Mouse (Mus musculus): ENCODE data around the gene Cbx7. TPM values are rescaled to one million over a fixed set of nuclear protein-coding genes. Genes with fewer than 3 reads are reported as not detected.

Cbx7 gene
- polyA plus RNA-seq (2012; rRNA removed): 27.0 and 44.0 TPM in 2 replicates

DNA sequence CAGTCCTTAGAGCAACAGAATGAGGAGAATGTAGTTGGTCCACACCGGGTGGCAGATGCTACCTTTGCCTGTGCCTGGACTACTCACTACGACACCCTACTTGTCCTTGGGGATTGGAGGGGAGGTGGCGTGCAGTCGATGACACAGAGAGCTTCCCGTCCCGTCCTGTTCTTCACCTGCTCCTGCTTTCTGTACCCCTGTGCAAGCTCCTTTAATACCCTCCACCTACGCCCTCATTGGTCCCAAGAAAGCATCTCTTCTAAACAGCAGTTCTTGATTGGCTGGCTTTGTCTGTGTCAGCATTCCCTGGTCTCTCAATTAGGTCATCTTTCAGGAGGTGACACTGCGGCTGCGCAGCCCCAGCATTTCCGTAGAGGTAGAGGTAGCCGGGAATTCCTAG lies at the start of gene Cbx7:
TSS of gene Cbx7 (minus strand) at position 180 of the 400 bp plus-strand sequence.

DNA sequence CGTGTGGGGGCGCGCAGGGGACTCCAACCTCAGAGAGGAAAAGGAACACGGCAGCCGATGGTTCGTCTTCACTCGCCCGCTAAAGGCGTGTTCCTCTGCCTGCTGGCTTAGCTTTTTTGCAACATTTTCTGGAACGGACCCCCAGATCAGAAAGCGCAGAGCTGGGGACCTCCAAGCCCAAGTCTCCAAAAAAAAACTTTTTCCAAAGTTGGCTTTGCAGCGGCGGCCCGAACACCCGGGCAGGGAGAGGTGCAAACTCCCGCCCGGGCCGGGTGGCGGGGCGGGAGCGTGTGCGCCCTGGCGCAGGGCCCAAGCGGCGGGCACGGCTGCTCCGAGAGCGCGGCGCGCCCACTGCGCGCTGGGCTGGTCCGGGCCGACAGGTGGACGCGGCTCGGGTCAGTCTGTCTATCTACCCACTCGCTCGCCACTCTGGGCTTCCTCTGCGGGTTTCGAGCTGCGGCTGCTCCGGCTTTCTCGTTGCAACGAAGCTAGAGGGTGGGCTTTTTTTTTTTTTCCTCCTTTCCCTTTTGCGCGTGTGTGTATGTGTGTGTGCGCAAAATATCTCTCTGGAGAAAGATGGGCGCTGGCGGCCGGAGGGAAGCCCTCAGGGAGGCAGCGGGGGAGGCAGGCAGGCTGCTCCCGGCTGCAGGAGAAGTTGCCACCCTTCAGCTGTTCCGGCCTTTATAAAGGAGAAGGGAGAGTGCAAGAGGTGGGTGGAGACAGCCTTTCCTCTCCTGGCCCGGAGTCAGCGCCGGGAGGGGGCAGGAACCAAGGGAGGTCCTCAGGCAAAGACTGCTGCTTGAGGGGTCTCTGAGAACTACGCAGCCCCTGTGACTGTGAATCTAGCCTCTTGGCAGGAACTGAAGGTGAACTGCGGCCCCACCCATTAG lies 43.6 kb upstream of the Cbx7 start, which contains the start of gene Pdgfb:
TSS of gene Pdgfb (minus strand) at position 657 of the 890 bp plus-strand sequence.

DNA sequence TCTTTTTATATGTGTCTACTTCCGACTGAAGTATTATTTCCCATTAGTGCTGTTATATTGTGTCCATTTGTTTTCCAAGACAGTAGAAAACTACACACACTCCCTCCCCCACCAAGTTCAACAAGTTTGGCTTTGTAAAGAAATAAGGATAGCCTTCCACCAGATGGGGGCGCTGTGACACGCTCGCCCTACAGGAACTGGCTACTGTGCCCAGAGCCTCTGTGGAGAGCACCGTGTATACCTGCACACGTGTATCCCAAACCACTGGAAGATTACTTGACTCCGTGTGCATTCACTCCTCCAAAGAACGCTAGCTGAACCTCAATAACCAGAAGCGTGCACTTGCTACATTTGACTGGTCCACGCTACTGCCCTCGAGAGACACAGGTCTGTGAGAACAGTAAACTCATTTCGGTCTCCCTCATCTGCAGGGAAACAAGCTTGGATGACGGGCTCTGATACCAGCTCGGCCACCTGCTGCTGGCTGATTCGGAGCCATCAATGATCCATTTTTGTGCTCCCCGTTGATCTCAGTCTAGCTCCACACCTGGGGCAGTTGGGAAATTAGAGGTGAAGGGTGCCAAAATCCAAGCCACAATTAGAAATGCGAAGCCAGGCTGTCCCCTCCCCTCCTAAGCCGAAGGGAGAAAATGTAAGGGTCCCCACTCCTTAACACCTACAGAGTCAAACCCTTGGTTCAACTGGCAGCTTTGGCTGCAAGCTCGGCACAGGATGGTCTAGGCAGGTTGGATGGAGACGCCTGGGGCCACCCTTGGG lies 79.3 kb downstream of the Cbx7 start, which contains the start of gene Apobec3:
TSS of gene Apobec3 (plus strand) at position 224 of the 777 bp plus-strand sequence.

Other genes with a start within 250 kb of the Cbx7 start
- gene Sun2, start 228.6 kb downstream of the Cbx7 start, polyA plus RNA-seq (2012; rRNA removed): 63.5 and 69.7 TPM in 2 replicates
- 30.5 and 47.3 TPM in 2 replicates for gene Dnal4, start 193.3 kb downstream of the Cbx7 start, polyA plus RNA-seq (2012; rRNA removed)
- gene Nptxr, start 166.4 kb downstream of the Cbx7 start, polyA plus RNA-seq (2012; rRNA removed): 2.3 and 2.6 TPM in 2 replicates
- gene Npcd, start 136.9 kb downstream of the Cbx7 start, polyA plus RNA-seq (2012; rRNA removed): 3.5 TPM in 1 of 2 replicates, not detected in the other
- gene Cbx6, start 136.4 kb downstream of the Cbx7 start, polyA plus RNA-seq (2012; rRNA removed): 36.0 and 41.6 TPM in 2 replicates
- gene Apobec3, start 79.5 kb downstream of the Cbx7 start, polyA plus RNA-seq (2012; rRNA removed): 17.2 and 22.7 TPM in 2 replicates
- gene Pdgfb, start 43.9 kb upstream of the Cbx7 start, polyA plus RNA-seq (2012; rRNA removed): 12.8 and 18.8 TPM in 2 replicates
- 22.7 and 28.6 TPM in 2 replicates for gene Syngr1, start 120.2 kb upstream of the Cbx7 start, polyA plus RNA-seq (2012; rRNA removed)
- 577 and 748 TPM in 2 replicates for gene Rpl3, start 120.7 kb upstream of the Cbx7 start, polyA plus RNA-seq (2012; rRNA removed)
- gene Tab1, start 162.0 kb upstream of the Cbx7 start, polyA plus RNA-seq (2012; rRNA removed): 34.8 and 35.4 TPM in 2 replicates
- 68.4 and 79.7 TPM in 2 replicates for gene Mgat3, start 202.6 kb upstream of the Cbx7 start, polyA plus RNA-seq (2012; rRNA removed)